Mouse (Mus musculus): ENCODE measurements around the gene 6030458C11Rik.
A peak's percentile ranks its signal among the peaks of the same experiment; 100 is the strongest.

6030458C11Rik gene

DNA sequence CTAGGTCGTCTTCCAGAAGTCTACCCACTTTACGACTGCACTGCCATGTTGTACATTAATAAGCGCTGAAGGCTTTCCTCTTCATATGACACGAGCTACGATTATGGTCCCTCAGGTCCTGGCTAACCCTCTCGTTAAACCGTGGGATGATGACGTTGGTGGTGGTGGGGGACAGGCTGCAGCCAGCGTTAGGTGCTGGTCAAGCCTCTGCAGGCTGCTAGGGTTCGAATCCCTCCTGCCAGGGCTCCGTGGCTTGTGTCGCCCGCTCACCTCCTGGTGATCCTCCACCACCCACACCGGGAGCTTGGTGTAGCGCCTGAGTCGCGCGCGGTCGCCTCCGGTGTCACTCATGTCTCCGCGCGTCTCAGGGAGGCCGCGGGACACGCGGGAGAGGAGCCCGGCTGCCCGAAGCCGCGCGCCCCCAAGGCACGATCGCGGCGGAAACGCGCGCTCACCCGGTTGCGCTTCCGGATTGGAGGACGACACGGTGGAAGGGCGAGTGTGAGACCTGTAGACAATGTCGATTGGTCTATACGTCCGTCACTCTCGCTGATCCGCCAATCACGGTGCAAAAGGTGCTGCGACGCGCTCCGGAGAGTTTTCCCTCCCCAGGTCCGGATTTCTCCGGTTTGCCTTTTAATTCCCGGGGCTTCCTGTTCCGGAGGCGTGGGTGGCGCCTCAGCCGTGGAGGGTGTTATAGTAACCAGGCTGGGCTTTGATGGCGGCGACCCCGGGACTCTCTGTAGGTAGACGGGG, at the start of gene 6030458C11Rik, which contains the start of gene Drosha:
Gene 6030458C11Rik, minus strand, starts transcription at position 453 of the 756 bp plus-strand sequence.
Gene Drosha, plus strand, starts transcription at position 619 of the 756 bp plus-strand sequence.
- DNase-seq, result peak; percentile 96

DNA sequence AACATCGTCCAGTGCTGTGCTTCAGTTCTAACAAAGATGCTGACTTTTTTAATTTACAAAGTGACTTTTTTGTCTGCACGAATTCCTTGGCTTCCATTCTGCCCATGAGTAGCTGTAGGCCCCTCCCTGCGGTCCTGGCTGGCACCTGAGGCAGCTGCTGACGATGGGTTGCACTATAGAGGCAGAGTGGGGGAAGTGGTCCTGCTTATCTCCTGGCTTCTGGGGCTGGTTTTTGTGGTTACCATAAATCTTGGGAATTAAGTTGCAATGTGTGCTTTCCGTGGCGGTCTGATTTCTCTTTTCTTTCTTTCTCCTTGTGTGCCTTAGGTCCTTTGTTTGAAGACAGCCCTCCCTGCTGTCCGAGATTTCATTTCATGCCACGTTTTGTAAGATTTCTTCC, 42.8 kb upstream of the 6030458C11Rik start:
- DNase-seq, result no peak

DNA sequence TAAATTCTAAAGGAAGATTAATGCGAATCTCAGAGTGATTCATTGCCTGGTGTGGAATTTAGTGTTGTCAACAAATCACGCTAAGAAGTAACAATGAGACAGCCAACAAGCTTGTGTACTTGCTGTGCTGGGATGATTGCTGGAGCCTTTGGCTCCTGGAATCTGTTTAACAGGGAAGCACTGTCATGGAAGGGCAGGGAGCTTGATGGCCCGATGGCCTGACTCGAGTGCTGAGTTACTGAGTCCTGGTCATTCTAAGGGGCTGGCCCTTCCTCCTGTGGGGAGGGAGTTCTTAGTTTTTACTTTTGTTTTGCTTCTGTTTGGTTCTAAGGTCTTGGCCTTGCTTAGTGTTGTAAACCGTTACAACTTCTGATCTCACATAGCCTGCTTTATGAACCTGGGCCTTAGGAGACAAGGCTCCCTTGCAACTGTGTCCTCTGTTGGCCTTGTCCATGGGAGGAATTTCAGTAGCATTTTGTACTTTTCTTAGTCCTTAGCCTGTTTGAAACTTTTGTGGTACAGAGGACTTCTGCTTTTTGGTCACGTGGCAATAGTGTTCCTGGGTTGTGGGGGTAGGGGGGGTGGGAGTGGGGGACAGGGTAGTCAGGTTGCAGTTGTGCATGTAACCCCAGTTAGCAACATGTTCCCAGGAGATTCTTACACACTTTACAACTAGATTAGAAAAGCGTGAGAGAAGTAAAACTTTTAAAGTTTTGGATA, 41.3 kb upstream of the 6030458C11Rik start:
- DNase-seq, result no peak

DNA sequence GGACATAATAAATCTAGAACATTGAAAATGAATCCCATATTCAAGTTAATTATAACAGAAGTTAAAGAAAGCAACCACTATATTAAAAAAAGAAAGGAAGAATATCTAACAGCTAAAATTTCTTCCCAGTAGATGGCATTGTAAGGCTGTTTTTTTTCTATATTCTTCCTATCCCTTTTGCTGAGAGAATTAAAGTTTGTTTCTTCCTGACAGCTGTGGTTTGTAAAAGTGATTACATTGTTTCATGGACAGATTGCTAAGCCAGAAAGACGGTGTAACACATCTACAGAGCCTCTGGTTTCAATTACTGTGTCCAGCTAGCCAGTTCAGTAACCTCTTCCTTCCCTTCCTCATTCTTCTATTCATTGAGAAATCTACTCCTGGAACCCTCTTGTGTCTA, 39.2 kb upstream of the 6030458C11Rik start:
- DNase-seq, result no peak

DNA sequence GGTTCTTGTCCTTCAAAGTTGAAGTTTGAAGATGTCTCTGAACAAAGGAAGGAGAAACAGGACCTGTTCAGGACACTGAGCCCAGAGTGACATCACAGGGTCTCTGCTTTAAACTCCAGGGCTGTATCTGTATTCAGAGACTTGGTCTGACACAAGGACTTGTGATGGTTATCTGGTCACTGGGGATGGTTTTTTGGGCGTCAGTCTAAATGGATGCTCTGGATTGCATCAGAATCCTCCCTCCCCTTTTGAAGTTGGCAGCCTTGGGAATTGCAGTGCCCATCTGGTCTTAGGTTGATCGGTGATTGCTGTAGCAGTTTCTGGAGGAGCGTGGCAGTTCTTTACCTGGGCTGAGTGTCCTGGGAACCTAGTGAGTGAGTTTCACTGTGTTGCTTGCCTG, 37.6 kb upstream of the 6030458C11Rik start:
- DNase-seq, result no peak

DNA sequence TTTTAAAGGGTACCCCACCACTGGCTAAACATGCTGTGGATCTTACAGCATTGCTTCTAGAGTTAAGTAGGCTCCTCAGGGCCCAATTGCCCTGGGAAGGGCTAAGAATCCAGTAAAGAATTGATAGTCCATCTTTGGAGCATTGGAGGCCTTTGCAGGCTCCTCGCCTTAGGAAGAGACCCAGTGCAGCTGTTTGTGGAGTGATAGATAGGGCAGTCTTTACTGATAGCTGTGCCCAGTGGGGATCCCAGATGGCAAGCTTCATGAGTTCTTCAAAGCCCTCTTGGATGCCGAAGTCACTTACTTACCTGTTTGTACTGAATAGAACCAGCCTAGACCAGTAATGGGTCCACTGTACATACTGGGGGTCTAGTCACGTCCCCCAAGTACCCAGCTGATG, 34.2 kb upstream of the 6030458C11Rik start:
- DNase-seq, result no peak

DNA sequence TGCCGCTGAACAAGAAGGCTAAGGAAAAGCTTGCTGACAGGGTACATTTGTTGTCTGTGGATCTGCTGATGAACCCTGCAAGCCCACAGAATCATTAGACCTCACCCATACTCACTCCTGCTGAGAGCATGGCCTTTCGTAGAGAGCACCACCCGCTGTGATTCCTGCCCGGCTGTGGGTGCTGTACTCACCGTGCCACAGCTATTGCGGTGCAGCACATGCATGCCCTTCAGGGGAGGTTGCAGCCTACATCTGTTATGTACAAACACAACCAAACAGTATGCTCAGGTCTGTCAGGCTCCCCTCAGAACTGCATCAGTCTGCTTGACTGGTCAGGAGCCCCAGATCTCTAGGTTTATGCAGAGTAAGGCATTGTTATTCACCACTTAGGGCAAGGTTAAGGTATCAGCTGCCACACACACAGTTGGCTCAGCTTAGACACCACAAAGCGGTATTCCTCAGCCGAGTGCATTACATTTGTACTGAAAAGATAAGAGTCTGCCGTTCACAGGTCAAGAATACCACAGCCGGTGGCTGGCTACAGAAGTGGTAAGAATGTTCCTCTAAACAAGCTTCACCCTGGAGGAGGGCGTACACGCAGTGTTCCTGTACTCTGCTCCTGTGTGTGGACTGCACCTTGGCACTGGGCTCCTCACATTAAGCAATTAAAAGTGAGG, 33.5 kb upstream of the 6030458C11Rik start:
- no peak for DNase-seq

DNA sequence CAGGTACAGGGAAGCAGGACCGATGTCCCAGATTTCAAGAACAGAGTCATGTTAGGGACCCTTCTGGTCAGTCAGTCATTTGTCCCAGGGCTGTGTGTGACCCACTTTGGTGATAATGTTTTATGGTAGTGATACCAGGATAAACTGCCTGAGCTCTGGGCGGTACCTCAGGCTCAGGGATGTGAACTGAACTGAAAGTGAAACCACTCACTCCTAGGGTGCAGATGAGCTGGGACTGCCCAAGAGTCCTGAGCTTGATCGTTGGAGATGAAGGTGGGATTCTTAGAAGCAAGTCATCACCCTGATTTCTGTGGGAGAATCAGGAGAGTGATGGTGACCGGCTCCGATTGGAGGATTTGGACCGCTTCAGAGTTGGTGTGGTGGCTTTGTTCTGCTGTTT, 32.3 kb upstream of the 6030458C11Rik start:
- DNase-seq, result no peak

DNA sequence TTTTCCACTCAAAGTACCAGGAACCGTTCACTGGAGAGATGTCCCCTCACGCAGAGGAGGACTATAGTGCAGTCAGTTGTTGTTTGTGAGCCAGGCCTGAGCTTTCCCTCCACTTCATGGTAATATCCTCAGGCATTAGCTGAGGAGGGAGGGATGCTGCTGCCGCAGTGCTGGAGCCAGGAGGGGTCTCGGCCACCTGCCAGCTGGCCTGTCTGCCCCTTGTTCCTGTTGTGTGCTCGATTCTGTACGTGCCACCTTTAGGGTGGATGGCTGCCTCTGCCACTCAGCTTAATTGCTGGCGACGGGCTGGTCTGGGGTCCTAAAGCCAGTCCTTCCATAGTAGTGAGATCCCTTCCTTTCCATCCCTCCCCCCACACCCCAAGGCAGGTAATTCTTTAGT, 29.0 kb upstream of the 6030458C11Rik start:
- DNase-seq, result no peak

DNA sequence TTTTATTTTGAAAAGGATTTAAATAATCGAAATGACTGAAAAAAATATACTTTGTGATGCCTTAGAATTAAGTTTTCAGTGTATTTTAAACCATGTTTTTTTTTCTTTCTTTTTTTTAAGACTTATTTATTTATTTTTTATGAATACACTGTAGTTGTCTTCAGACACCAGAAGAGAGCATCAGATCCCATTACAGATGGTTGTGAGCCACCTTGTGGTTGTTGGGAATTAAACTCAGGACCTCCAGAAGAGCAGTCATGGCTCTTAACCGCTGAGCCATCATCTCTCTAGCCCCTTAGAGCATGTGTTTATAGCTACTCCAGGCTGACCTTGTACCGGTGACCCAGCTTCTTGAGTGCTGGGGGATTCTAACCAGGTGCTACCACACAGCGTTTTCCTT, 24.9 kb upstream of the 6030458C11Rik start:
- DNase-seq, result no peak

DNA sequence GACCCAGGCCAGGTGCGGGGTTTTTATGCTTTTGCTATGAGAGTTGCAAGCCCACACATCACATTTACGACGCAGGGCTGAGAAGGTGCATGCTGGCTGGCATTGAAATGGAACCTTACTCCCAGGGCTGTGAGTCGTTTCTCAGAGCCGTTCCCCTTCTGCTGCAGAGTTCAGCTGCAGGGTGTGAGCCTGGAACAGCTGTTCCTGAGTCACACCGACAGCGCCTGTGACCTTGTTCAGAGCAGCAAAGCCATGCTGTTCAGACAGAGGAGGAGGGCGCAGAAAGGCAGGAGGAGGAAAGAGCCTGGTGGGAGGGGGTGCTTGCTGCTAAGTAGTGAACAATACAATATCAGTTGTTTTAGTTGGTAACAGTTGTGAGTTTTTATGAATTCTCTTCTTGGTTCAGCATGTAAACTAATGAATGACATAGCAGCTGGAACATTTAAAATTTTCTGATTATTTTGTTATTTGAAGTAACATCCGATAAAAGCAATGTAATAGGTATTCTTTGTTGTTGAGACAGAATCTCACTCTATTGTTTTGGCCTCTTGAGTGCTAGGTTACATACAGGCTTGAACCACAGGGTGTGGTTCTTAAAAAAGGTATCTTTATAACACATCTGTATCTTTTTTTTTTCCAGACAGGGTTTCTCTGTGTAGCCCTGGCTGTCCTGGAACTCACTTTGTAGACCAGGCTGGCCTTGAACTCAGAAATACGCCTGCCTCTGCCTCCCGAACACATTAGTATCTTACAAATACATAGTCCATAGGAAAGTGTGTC, 23.9 kb upstream of the 6030458C11Rik start:
- no peak for DNase-seq

DNA sequence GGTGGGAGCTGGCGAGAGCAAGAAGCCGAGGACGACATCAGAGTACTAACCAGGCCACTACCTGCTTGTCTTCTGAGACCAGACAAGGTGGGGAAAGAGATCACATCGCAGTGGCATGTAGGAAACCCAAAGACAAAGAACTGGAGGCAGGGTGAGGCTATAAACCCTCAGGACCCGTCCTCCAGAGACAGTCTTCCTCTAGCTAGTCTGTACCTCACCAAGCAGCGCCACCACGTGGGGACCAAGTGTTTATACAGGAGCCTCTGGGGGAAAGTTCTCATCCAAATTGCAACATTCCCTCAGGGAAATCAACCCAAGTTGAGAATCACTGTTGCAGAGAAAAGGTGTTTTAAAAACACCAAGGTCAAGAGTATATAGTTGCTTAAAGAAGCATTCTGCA, 18.4 kb upstream of the 6030458C11Rik start:
- no peak for DNase-seq

DNA sequence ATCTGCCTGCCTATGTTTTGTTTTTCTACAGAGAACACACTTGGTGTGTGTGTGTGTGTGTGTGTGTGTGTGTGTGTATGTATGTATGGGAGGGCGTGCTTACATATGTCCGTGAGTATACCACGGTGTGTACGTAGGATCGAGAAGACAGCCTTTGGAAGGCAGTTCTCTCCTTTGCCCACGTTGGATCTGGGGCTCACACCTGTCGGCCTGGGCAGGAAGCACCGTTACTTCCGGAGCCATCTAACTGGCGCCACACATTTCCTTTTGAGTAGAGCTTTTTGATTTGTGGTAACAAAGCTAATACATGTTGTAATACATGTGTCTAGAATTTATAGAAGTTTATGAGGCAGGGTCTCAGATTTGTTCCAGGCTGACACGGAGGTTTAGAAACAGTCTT, 16.3 kb upstream of the 6030458C11Rik start:
- no peak for DNase-seq

DNA sequence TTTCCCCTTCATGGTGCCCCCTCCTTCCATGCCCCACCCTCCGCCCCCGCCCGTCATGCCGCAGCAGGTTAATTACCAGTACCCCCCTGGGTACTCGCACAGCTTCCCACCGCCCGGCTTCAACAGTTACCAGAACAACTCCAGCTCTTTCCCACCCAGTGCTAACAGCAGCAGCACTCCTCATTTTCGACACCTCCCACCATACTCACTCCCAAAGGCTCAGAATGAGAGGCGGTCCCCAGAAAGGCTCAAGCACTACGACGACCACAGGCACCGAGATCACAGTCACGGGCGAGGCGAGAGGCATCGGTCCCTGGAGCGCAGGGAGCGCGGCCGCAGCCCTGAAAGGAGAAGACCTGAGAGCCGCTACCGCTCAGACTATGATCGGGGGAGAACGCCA, 9.8 kb upstream of the 6030458C11Rik start:
- no peak for DNase-seq

DNA sequence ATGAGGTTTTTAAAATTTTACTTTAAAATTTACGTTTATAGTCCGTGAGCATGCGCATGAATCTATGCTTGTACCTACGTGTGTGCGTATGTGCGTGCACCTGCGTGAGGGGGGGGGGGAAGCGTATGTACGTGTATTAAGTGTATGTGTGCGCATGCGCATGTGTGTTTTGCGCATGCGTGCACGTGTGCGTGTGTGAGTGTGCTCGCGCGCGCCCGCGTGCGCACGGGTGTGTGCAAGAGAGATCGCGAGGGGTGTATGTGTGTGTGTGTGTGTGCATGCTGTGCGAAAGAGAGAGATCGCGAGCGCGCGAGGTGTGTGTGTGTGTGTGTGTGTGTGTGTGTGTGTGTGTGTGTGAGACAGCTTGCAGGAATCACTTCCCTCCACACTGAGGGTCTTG, 8.9 kb upstream of the 6030458C11Rik start:
- no peak for DNase-seq

DNA sequence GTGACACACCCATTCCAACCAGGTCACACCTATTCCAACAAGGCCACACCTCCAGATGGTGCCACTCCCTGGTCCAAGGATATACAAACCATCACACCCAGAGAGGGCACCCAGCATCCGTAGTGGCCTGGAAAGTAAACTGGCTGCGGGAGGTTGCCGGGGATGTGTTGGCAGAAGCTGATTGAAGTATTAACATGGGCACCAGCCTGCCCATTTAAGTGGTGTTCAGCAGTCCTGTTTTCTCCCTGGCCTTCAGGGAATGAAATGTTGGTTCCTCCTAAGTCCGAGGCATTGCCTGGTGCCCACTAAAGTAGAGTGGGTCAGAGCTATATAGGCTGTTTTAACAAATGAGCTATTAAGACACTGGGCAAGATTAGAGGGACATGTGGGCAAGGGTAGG, 8.2 kb upstream of the 6030458C11Rik start:
- no peak for DNase-seq

DNA sequence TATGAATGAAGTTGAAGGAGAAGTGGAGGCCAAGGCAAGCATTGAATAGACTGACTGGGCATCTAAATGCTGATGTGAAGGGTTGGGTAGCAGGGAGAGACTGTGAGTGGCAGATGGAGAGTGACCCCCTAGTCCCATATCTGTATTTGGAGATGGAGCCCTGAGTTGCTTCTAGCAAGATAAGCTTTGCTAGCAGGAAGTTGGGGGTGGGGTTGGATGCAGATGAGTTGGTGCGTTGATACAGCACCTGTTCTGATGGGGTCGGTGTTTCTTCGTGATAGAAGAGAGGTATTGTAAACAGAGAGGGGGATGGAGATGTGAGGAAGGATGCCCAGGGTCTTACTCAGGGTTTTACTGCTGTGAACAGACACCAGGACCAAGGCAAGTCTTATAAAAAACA, 5.4 kb upstream of the 6030458C11Rik start:
- no peak for DNase-seq

DNA sequence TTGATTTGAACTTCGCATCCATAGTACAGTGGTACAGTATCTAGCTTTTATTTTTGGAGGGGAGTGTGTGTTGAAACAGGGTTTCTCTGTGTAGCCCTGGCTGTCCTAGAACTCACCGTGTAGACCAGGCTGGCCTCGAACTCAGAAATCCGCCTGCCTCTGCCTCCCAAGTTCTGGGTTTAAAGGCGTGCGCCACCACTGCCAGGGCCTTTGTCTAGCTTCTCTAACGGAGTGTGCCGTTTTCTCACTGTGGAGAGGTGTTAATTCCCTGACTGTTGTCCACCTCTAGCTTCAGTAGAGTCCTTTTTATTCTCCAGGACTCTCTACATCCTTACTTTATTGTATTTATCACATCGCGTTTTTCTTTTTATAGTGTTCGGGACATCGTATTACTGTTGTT, 959 bp upstream of the 6030458C11Rik start:
- DNase-seq, result no peak

DNA sequence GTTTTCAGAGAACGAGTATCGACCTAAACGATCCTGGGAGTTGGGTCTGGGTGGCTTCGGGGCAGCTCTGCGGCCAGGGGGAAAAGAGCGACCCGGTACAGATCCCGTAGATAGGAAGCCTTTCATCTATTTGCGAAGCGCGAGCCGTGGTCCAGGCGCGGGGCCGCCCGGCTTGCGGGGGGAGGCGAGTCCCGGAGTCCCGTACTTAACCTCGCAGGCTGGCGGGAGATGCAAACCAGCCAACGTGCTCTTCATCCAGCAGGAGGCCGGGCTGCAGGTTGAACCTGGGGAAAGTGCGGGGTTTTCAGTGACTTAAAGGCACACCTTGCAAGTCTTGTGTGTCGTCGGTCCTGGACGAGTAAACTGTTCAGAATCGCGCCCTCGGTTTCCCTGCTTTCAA, 516 bp upstream of the 6030458C11Rik start:
- DNase-seq, result no peak

DNA sequence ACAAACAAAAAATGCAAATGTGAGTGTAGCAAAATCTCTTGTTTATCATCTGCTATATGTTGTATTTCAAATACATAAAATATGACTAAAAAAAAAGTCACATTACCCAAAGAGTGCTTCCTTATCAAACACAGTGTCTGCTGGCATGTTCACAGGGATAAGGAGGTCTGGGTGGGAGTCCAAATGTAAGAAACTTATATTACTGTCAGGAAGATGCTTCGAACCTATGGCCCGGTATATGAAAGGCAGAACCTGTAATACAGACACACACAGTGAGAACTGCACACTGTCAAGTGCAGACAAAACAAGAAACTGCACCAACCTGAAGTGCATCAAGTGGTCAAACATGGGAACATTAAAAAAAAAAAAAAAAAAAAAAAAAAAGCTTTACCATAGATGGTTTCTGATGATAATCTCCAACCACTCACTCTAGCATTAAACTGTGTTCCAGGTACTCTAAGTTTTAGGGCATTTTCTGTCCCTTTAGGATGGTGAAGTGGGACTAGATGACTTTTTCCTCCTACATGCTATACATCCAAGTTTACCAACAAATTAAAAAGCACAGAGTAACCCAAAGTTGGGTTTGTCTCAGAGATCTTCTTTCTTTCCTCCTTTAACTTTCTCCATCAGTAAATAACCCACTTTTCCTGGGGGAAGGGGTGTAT, 862 bp downstream of the 6030458C11Rik start:
- no peak for DNase-seq

DNA sequence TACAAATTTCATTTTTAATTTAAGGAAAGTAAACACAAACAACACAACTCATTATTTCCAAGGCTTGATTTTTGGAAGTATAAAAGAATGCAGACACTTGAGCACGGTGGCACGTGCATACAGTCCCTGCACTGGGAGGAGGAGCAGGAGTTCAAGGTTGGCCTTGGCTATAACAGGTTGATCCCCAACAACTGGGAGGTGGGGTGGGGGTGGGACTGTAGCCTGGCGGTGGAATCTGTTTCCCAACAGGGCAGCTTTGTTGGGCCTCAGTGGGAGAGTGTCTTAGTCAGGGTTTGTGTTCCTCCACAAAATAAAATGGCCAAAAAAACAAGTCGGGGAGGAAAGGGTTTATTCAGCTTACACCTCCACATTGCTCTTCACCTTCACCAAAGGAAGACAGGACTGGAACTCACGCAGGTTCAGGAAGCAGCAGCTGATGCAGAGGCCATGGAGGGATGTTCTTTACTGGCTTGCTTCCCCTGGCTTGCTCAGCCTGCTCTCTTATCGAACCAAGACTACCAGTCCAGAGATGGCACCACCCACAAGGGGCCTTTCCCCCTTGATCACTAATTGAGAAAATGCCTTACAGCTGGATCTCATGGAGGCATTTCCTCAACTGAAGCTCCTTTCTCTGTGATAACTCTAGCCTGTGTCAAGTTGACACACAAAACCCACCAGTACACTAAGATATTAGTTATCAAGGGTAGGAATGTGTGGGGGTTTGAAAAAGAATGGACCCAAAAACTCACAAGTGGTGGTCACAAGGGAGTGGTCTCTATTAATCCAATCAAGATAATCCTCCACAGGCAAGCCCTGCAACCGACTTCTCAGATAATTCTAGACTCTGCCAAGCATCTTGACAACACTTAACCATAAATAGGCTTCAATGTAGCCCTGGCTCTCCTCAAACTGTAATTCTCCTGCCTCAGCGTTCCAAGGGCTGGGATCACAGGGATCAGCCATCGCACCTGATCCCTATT, 1.7 kb downstream of the 6030458C11Rik start:
- no peak for DNase-seq

All from right cerebral cortex, postnatal 4 days (tissue).